Mouse (Mus musculus) stomach, postnatal 0 days (tissue): ENCODE measurements around the gene 0610009B22Rik.

Source experiments
- CTCF ChIP-seq: IDR thresholded peaks from 2 replicates; pipeline ENCODE4 v1.5.1; 2016; ENCODE audit warnings: antibody characterized with exemption, low read depth, mild to moderate bottlenecking, moderate library complexity
- EP300 ChIP-seq: optimal IDR thresholded peaks from 2 replicates; pipeline ENCODE3; 2016; ENCODE audit warnings: antibody characterized with exemption

- TF ChIP-seq CTCF = no peak
- TF ChIP-seq EP300 = no peak
Observed at GRCm38 (mm10) chr11:51707080-51707479, 18.4 kb upstream of the 0610009B22Rik start.
